Mouse (Mus musculus) liver, postnatal 0 days (tissue): ENCODE data around the gene Synm.

Experiments
- CTCF ChIP-seq: sonication (generic); IDR thresholded peaks from 2 replicates; pipeline ENCODE4 v1.5.1; 2016; ENCODE audit warnings: antibody characterized with exemption, low read depth
- EP300 ChIP-seq: IDR thresholded peaks from 2 replicates; pipeline ENCODE4 v1.6.1; 2016; ENCODE audit warnings: antibody characterized with exemption, low read depth, mild to moderate bottlenecking

- TF ChIP-seq CTCF (no peak), EP300 (no peak)
Measured at GRCm38 (mm10) chr7:67793449-67793848, 33.9 kb upstream of the Synm start.
